Mouse (Mus musculus) megakaryocyte, embryonic 14.5 days (primary cell): ENCODE results near the gene Usf3.

ENCODE experiments used
- FLI1 ChIP-seq: IDR thresholded peaks from 2 replicates; pipeline ENCODE4 v1.6.1; 2012; ENCODE audit warnings: low read length, inconsistent platforms, mixed read lengths
- GATA1 ChIP-seq: IDR thresholded peaks from 3 replicates; pipeline ENCODE4 v1.6.1; 2012; ENCODE audit warnings: mixed read lengths, low read length, inconsistent platforms, borderline replicate concordance

DNA sequence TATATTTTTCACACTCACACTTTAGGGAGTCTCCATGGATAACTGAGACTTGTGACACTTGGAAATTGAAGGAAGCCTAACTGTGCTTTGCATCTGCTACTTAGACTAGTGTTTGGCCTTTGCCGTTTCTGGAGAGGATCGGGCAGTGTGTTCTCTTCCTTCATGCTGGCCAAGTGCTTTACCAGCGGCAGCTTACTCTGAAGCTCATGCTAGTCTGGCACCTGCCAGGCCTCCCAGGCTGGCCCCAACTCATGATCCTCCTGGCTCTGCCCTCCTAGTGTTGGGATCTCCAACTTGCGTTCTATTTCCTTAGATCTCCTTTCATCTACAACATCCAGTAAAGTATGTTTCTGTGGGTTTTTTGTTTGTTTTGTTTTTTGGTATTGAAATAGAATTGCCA lies 27.1 kb downstream of the Usf3 start:
- TF ChIP-seq GATA1 (no peak), FLI1 (no peak)
